Mouse (Mus musculus) ES-E14 (cell line): ENCODE measurements around the gene Nme1. TPM values are rescaled to one million over a fixed set of nuclear protein-coding genes. Genes with fewer than 3 reads are reported as not detected.

ENCODE experiments used
- DNase-seq: peaks from one replicate; pipeline ENCODE4 v3.0.0-alpha.2; 2013; ENCODE audit warnings: low read depth, low spot score
- H3K27ac ChIP-seq: 2 replicates; pipeline ENCODE4 v1.5.1; 2012; ENCODE audit warnings: low read depth, mild to moderate bottlenecking, low read length, moderate library complexity, mixed read lengths; ENCODE audit not compliant: poor library complexity, insufficient read depth, severe bottlenecking
- H3K36me3 ChIP-seq: 2 replicates; pipeline ENCODE4 v1.6.1; 2012; ENCODE audit warnings: mild to moderate bottlenecking, low read length, moderate library complexity, mixed read lengths; ENCODE audit not compliant: control insufficient read depth, poor library complexity, insufficient read depth, severe bottlenecking
- H3K4me1 ChIP-seq, 2 experiments: fragments of 150-350 bp in 1 of 2; sonication (generic) in 1 of 2; 2 replicates each; pipeline ENCODE4 v1.6.1; 2012; ENCODE audit warnings: low read length in 2 of 2, mild to moderate bottlenecking in 1 of 2, mixed read lengths in 1 of 2; ENCODE audit not compliant: control insufficient read depth in 2 of 2, insufficient read depth in 2 of 2, poor library complexity in 1 of 2
- H3K4me3 ChIP-seq, 2 experiments: fragments of 150-350 bp in 1 of 2; sonication (generic) in 1 of 2; 2 replicates each; pipeline ENCODE4 v1.5.1; 2012; ENCODE audit warnings: low read length in 2 of 2, low read depth in 1 of 2, mild to moderate bottlenecking in 1 of 2, mixed read lengths in 1 of 2; ENCODE audit not compliant: insufficient read depth in 1 of 2, poor library complexity in 1 of 2, severe bottlenecking in 1 of 2
- H3K9ac ChIP-seq: 2 replicates; pipeline ENCODE4 v1.6.1; 2012; ENCODE audit warnings: low read depth, mild to moderate bottlenecking, low read length, mixed read lengths; ENCODE audit not compliant: poor library complexity, insufficient read depth, severe bottlenecking
- H3K9me3 ChIP-seq: fragments of 150-350 bp; sonication (generic); 2 replicates; pipeline ENCODE4 v1.6.1; 2012; ENCODE audit warnings: low read depth, mild to moderate bottlenecking, low read length; ENCODE audit not compliant: control insufficient read depth, insufficient read depth
- CHD2 ChIP-seq: IDR thresholded peaks from 2 replicates; pipeline ENCODE4 v1.6.1; 2014; ENCODE audit warnings: mild to moderate bottlenecking, low read depth, low read length, inconsistent platforms
- HCFC1 ChIP-seq: IDR thresholded peaks from 2 replicates; pipeline ENCODE4 v1.6.1; 2012; ENCODE audit warnings: low read length, inconsistent platforms, borderline replicate concordance; ENCODE audit not compliant: insufficient read depth
- MAFK ChIP-seq: IDR thresholded peaks from 2 replicates; pipeline ENCODE4 v1.6.1; 2014; ENCODE audit warnings: mild to moderate bottlenecking, low read depth, low read length, inconsistent platforms; ENCODE audit not compliant: insufficient read depth
- ZC3H11A ChIP-seq: IDR thresholded peaks from 2 replicates; pipeline ENCODE4 v1.6.1; 2012; ENCODE audit warnings: low read depth, mild to moderate bottlenecking, inconsistent platforms, low read length, borderline replicate concordance
- ZNF384 ChIP-seq: IDR thresholded peaks from 2 replicates; pipeline ENCODE4 v1.6.1; 2012; ENCODE audit warnings: low read depth, low read length, inconsistent platforms
- in situ Hi-C, 2 experiments: fragments of 600-800 bp; cut with MboI; formaldehyde crosslinking; loops; one replicate each; pipeline ENCODE4 v1.15.1; 2025; ENCODE audit warnings: low sequenced_read_pairs in 2 of 2, inconsistent platforms in 1 of 2; ENCODE audit not compliant: unreplicated experiment in 2 of 2
- total RNA-seq: library from RNA; depleted of rRNA; stranded (reverse); fragments of 300-350 nt; gene quantifications from 2 replicates; pipeline ENCODE4 v1.2.3, GENCODE M21; 2012

The Nme1 gene
- total RNA-seq, 1 experiment, result 141 TPM

- Histone ChIP-seq H3K4me1 (peaks cover 3 to 17% of the 10 kb centered on the region in 2 experiments), H3K36me3 (peaks cover 51% of the 10 kb centered on the region), H3K27ac (peak overlapping the region; percentile 85), H3K9ac (peak overlapping the region; percentile 89), H3K4me3 (peak overlapping the region; percentile 75 to 83), H3K9me3 (no peaks in the 10 kb centered on the region)
- in situ Hi-C loops, result no loop called here
- no peak for TF ChIP-seq CHD2
- TF ChIP-seq MAFK, result no peak
- TF ChIP-seq ZNF384, result no peak
- TF ChIP-seq HCFC1, result no peak
- no peak for TF ChIP-seq ZC3H11A
- DNase-seq, result peak; percentile 89
Observed at GRCm38 (mm10) chr11:93955256-93956150, 12.8 kb downstream of the Nme1 start.

GRCm38 (mm10) chr11:93954738-93955255 is 13.5 kb downstream of the Nme1 start:
- H3K4me1 ChIP-seq, result peaks cover 3 to 17% of the 10 kb centered on the region in 2 experiments

GRCm38 (mm10) chr11:93952376-93952775 is 15.9 kb downstream of the Nme1 start:
- in situ Hi-C loops, result no loop called here
- peak overlapping the region; percentile 42; the same call in 1 of the 2 replicates for H3K9ac ChIP-seq
- TF ChIP-seq ZC3H11A (no peak), CHD2 (no peak), HCFC1 (no peak), MAFK (no peak), ZNF384 (no peak)
- DNase-seq, result no peak
- peaks cover 45% of the 10 kb centered on the region for H3K36me3 ChIP-seq
- no peak overlapping the region for H3K27ac ChIP-seq
- H3K4me3 ChIP-seq, result peak overlapping the region in 1 of 2 experiments; percentile 31; a peak in 1 of 4 replicates
- peaks cover 3 to 13% of the 10 kb centered on the region in 2 experiments for H3K4me1 ChIP-seq
- H3K9me3 ChIP-seq, result no peaks in the 10 kb centered on the region

More at GRCm38 (mm10) chr11:93954738-93955255, 13.5 kb downstream of the Nme1 start:
- H3K36me3 ChIP-seq, result peaks cover 54% of the 10 kb centered on the region
- no peak for TF ChIP-seq CHD2
- H3K4me3 ChIP-seq, result peak overlapping the region; percentile 75 to 83
- peak overlapping the region; percentile 85 for H3K27ac ChIP-seq
- no peak for DNase-seq
- in situ Hi-C loops, result no loop called here
- H3K9me3 ChIP-seq, result no peaks in the 10 kb centered on the region
- peak overlapping the region; percentile 89 for H3K9ac ChIP-seq

GRCm38 (mm10) chr11:93950045-93950444 is 18.3 kb downstream of the Nme1 start:
- no peak for TF ChIP-seq MAFK
- TF ChIP-seq CHD2, result no peak
- no peak for TF ChIP-seq HCFC1
- TF ChIP-seq ZC3H11A, result no peak
- TF ChIP-seq ZNF384, result no peak
- Histone ChIP-seq H3K36me3 (peaks cover 45% of the 10 kb centered on the region), H3K4me1 (peaks cover 0 to 7% of the 10 kb centered on the region in 2 experiments; a peak in 3 of 4 replicates), H3K9ac (no peak overlapping the region), H3K9me3 (no peaks in the 10 kb centered on the region), H3K4me3 (no peak overlapping the region), H3K27ac (no peak overlapping the region)
- in situ Hi-C loops, result no loop called here
- no peak for DNase-seq
